Mouse (Mus musculus) midbrain, embryonic 15.5 days (tissue): Measurements from ENCODE around the gene Mob2. TPM values are rescaled to one million over a fixed set of nuclear protein-coding genes. Genes with fewer than 3 reads are reported as not detected.

ENCODE experiments used
- ATAC-seq: fragments of 200-750 bp; cut with Nextera tagmentation; replicated peaks from 2 replicates; pipeline ENCODE4 v1.8.0; 2017; ENCODE audit warnings: moderate TSS enrichment
- H3K27ac ChIP-seq: fragments of 300-500 bp; sonication (generic); 2 replicates; pipeline ENCODE4 v1.5.1; 2015; ENCODE audit warnings: mild to moderate bottlenecking, inconsistent platforms
- H3K27me3 ChIP-seq: fragments of 300-500 bp; sonication (generic); replicated peaks from 2 replicates; pipeline ENCODE4 v1.6.1; 2015; ENCODE audit warnings: inconsistent platforms
- H3K36me3 ChIP-seq: fragments of 300-500 bp; sonication (generic); replicated peaks from 2 replicates; pipeline ENCODE4 v1.6.1; 2015; ENCODE audit warnings: inconsistent platforms
- H3K4me1 ChIP-seq: fragments of 300-500 bp; sonication (generic); 2 replicates; pipeline ENCODE4 v1.6.1; 2015; ENCODE audit warnings: inconsistent platforms
- H3K4me2 ChIP-seq: fragments of 300-500 bp; sonication (generic); 2 replicates; pipeline ENCODE4 v1.6.1; 2015; ENCODE audit warnings: inconsistent platforms, mild to moderate bottlenecking, moderate library complexity
- H3K4me3 ChIP-seq: fragments of 300-500 bp; sonication (generic); 2 replicates; pipeline ENCODE4 v1.5.1; 2015; ENCODE audit warnings: mild to moderate bottlenecking, inconsistent platforms
- H3K9ac ChIP-seq: fragments of 300-500 bp; sonication (generic); 2 replicates; pipeline ENCODE4 v1.6.1; 2015; ENCODE audit warnings: mild to moderate bottlenecking, inconsistent platforms
- H3K9me3 ChIP-seq: fragments of 300-500 bp; sonication (generic); 2 replicates; pipeline ENCODE4 v1.6.1; 2016; ENCODE audit warnings: inconsistent platforms
- WGBS: fragments of 180-500 bp; shearing (Covaris S2); methylation state at CpG from one replicate; pipeline ENCODE4 v1.1.7; 2015; ENCODE audit warnings: mixed read lengths; 5-methylcytosine and 5-hydroxymethylcytosine counted together
- polyA plus RNA-seq: library from polyadenylated mRNA; unstranded; fragments of >200 nt; fragmentation: Nextera tagmentation; extraction: Ambion mirVana; gene quantifications from 2 replicates; pipeline ENCODE4 v1.2.1, GENCODE M21; 2015

Mob2 gene
- polyA plus RNA-seq, 1 experiment from 2014 or later: 53.9 TPM

GRCm38 (mm10) chr7:142074146-142074886 is 13.5 kb upstream of the Mob2 start:
- WGBS: 78% methylated on average over 8 of the region's 8 CpGs
- ATAC-seq: no peak
- H3K4me1 ChIP-seq: peaks cover 5% of the 10 kb centered on the region

GRCm38 (mm10) chr7:142071717-142072116 is 10.9 kb upstream of the Mob2 start:
- no peaks in the 10 kb centered on the region for H3K9me3 ChIP-seq
- no peak for ATAC-seq
- peaks cover 5% of the 10 kb centered on the region for H3K4me1 ChIP-seq
- H3K4me3 ChIP-seq: no peak overlapping the region
- H3K9ac ChIP-seq: no peak overlapping the region
- H3K4me2 ChIP-seq: no peak overlapping the region
- no peak overlapping the region for H3K27ac ChIP-seq
- H3K36me3 ChIP-seq: no peaks in the 10 kb centered on the region
- no peaks in the 10 kb centered on the region for H3K27me3 ChIP-seq

More at GRCm38 (mm10) chr7:142074146-142074886, 13.5 kb upstream of the Mob2 start:
- no peaks in the 10 kb centered on the region for H3K9me3 ChIP-seq
- H3K27me3 ChIP-seq: no peaks in the 10 kb centered on the region
- H3K4me3 ChIP-seq: no peak overlapping the region
- H3K9ac ChIP-seq: no peak overlapping the region
- H3K36me3 ChIP-seq: no peaks in the 10 kb centered on the region; the same call in 1 of the 2 replicates
- no peak overlapping the region for H3K27ac ChIP-seq
- no peak overlapping the region for H3K4me2 ChIP-seq

- ATAC-seq: peak; percentile 78
- H3K4me1 ChIP-seq: peaks cover 5% of the 10 kb centered on the region
- no peak overlapping the region for H3K27ac ChIP-seq
- no peaks in the 10 kb centered on the region for H3K27me3 ChIP-seq
- peak overlapping the region; percentile 34; the same call in 1 of the 2 replicates for H3K9ac ChIP-seq
- 7% methylated on average over 9 of the region's 10 CpGs for WGBS
- no peaks in the 10 kb centered on the region for H3K36me3 ChIP-seq
- H3K9me3 ChIP-seq: no peaks in the 10 kb centered on the region
- H3K4me3 ChIP-seq: peak overlapping the region; percentile 27
- H3K4me2 ChIP-seq: peak overlapping the region; percentile 55
These were observed 10.3 kb upstream of the Mob2 start for GRCm38 (mm10) chr7:142071212-142071578.

GRCm38 (mm10) chr7:142070458-142071211 is 9.8 kb upstream of the Mob2 start:
- peak; percentile 90 for ATAC-seq
- Histone ChIP-seq H3K27ac (no peak overlapping the region), H3K9me3 (no peaks in the 10 kb centered on the region), H3K4me3 (peak overlapping the region; percentile 27), H3K4me2 (peak overlapping the region; percentile 55), H3K9ac (peak overlapping the region; percentile 34; the same call in 1 of the 2 replicates), H3K4me1 (peaks cover 5% of the 10 kb centered on the region), H3K27me3 (no peaks in the 10 kb centered on the region), H3K36me3 (no peaks in the 10 kb centered on the region)
- whole genome bisulfite sequencing: 18% methylated on average over 13 of the region's 13 CpGs

GRCm38 (mm10) chr7:142068429-142068828 is 7.6 kb upstream of the Mob2 start:
- no peaks in the 10 kb centered on the region for H3K36me3 ChIP-seq
- no peaks in the 10 kb centered on the region for H3K9me3 ChIP-seq
- no peak overlapping the region for H3K4me3 ChIP-seq
- H3K4me2 ChIP-seq: no peak overlapping the region
- no peak for ATAC-seq
- H3K9ac ChIP-seq: no peak overlapping the region
- H3K27me3 ChIP-seq: no peaks in the 10 kb centered on the region
- peaks cover 5% of the 10 kb centered on the region for H3K4me1 ChIP-seq
- no peak overlapping the region for H3K27ac ChIP-seq
- WGBS: 68% methylated on average over 4 of the region's 4 CpGs

- Histone ChIP-seq H3K27ac (peak overlapping the region; percentile 81), H3K9me3 (no peaks in the 10 kb centered on the region), H3K36me3 (no peaks in the 10 kb centered on the region), H3K4me2 (peak overlapping the region; percentile 96), H3K4me1 (peaks cover 21% of the 10 kb centered on the region), H3K9ac (peak overlapping the region; percentile 89), H3K4me3 (peak overlapping the region; percentile 99), H3K27me3 (no peaks in the 10 kb centered on the region)
- peak; percentile 37 for ATAC-seq
- 2% methylated on average over 65 of the region's 66 CpGs for WGBS
These were observed 507 bp downstream of the Mob2 start for GRCm38 (mm10) chr7:142060185-142060930.

- Histone ChIP-seq H3K4me3 (no peak overlapping the region), H3K4me1 (peaks cover 21% of the 10 kb centered on the region), H3K9me3 (no peaks in the 10 kb centered on the region), H3K27ac (no peak overlapping the region), H3K27me3 (no peaks in the 10 kb centered on the region), H3K9ac (no peak overlapping the region), H3K36me3 (no peaks in the 10 kb centered on the region), H3K4me2 (no peak overlapping the region)
- ATAC-seq: no peak
- WGBS: 70% methylated on average over 2 of the region's 2 CpGs
These were observed 1.8 kb downstream of the Mob2 start for GRCm38 (mm10) chr7:142059024-142059423.

GRCm38 (mm10) chr7:142057121-142057520 is 3.7 kb downstream of the Mob2 start:
- Histone ChIP-seq H3K9me3 (no peaks in the 10 kb centered on the region), H3K4me3 (no peak overlapping the region), H3K27ac (no peak overlapping the region), H3K27me3 (no peaks in the 10 kb centered on the region), H3K36me3 (no peaks in the 10 kb centered on the region), H3K4me1 (peaks cover 21% of the 10 kb centered on the region), H3K4me2 (no peak overlapping the region), H3K9ac (no peak overlapping the region)
- 97% methylated on average over 1 of the region's 1 CpGs for WGBS
- no peak for ATAC-seq

GRCm38 (mm10) chr7:142056601-142057061 is 4.2 kb downstream of the Mob2 start:
- no peak overlapping the region for H3K4me3 ChIP-seq
- H3K27ac ChIP-seq: no peak overlapping the region
- peaks cover 20% of the 10 kb centered on the region for H3K4me1 ChIP-seq
- H3K36me3 ChIP-seq: no peaks in the 10 kb centered on the region
- 81% methylated on average over 1 of the region's 1 CpGs for WGBS
- H3K27me3 ChIP-seq: no peaks in the 10 kb centered on the region
- no peak overlapping the region for H3K9ac ChIP-seq
- H3K9me3 ChIP-seq: no peaks in the 10 kb centered on the region
- ATAC-seq: no peak
- H3K4me2 ChIP-seq: no peak overlapping the region

GRCm38 (mm10) chr7:142055431-142055830 is 5.4 kb downstream of the Mob2 start:
- H3K9ac ChIP-seq: no peak overlapping the region
- H3K4me1 ChIP-seq: peaks cover 15% of the 10 kb centered on the region
- H3K4me2 ChIP-seq: no peak overlapping the region
- no peaks in the 10 kb centered on the region for H3K9me3 ChIP-seq
- 93% methylated on average over 3 of the region's 3 CpGs for WGBS
- no peaks in the 10 kb centered on the region for H3K27me3 ChIP-seq
- no peak overlapping the region for H3K4me3 ChIP-seq
- no peak overlapping the region for H3K27ac ChIP-seq
- H3K36me3 ChIP-seq: no peaks in the 10 kb centered on the region
- ATAC-seq: no peak

GRCm38 (mm10) chr7:142050536-142050935 is 10.3 kb downstream of the Mob2 start:
- Histone ChIP-seq H3K4me3 (no peak overlapping the region), H3K27me3 (no peaks in the 10 kb centered on the region), H3K9me3 (no peaks in the 10 kb centered on the region), H3K4me2 (no peak overlapping the region), H3K4me1 (no peaks in the 10 kb centered on the region), H3K9ac (no peak overlapping the region), H3K27ac (no peak overlapping the region), H3K36me3 (no peaks in the 10 kb centered on the region)
- ATAC-seq: no peak

- Histone ChIP-seq H3K27ac (no peak overlapping the region), H3K9me3 (no peaks in the 10 kb centered on the region), H3K4me1 (no peaks in the 10 kb centered on the region), H3K9ac (no peak overlapping the region), H3K4me3 (no peak overlapping the region), H3K27me3 (no peaks in the 10 kb centered on the region), H3K4me2 (no peak overlapping the region), H3K36me3 (no peaks in the 10 kb centered on the region)
- ATAC-seq: no peak
- WGBS: 91% methylated on average over 1 of the region's 1 CpGs
These were observed 14.9 kb downstream of the Mob2 start for GRCm38 (mm10) chr7:142045932-142046331.
